Mouse (Mus musculus): ENCODE results near the gene Ankle2.

GRCm38 (mm10) chr5:110244091-110244490 lies 13.3 kb downstream of the Ankle2 start:
- TF ChIP-seq EP300 (IDR thresholded peaks at IDR 0.05) (no peak), CTCF (IDR thresholded peaks at IDR 0.05) (no peak)
